Mouse (Mus musculus): ENCODE measurements around the gene Gtpbp3.

GRCm38 (mm10) chr8:71462786-71463185 is 25.1 kb upstream of the Gtpbp3 start:
- peak; percentile 52; the same call in 1 of the 2 replicates for TF ChIP-seq CTCF (IDR thresholded peaks at IDR 0.05; ENCODE audit: borderline replicate concordance, control insufficient read depth, extremely low read depth, insufficient read depth, low read length, poor library complexity)
- TF ChIP-seq POLR2A (IDR thresholded peaks at IDR 0.05; ENCODE audit: control insufficient read depth, extremely low read depth, insufficient read depth, low read length, poor library complexity), result peak; percentile 22; the same call in 1 of the 2 replicates
